Mouse (Mus musculus) heart, postnatal 0 days (tissue): ENCODE results near the gene 9230102O04Rik. TPM values are rescaled to one million over a fixed set of nuclear protein-coding genes. Genes with fewer than 3 reads are reported as not detected.

Experiments used
- ATAC-seq: fragments of 200-750 bp; cut with Nextera tagmentation; 2 replicates; pipeline ENCODE4 v1.8.0; 2017; ENCODE audit warnings: low read depth, moderate number of reproducible peaks, moderate library complexity; ENCODE audit not compliant: insufficient read depth
- DNase-seq: peaks from one replicate; pipeline ENCODE4 v3.0.0-alpha.2; 2016; ENCODE audit warnings: low spot score
- H3K27ac ChIP-seq: fragments of 300-500 bp; sonication (generic); 2 replicates; pipeline ENCODE4 v1.5.1; 2014; ENCODE audit warnings: low read depth, mild to moderate bottlenecking
- H3K27me3 ChIP-seq: fragments of 300-500 bp; sonication (generic); 2 replicates; pipeline ENCODE4 v1.6.1; 2014; ENCODE audit warnings: low read length, mixed read lengths; ENCODE audit not compliant: control insufficient read depth, insufficient read depth
- H3K36me3 ChIP-seq: fragments of 300-500 bp; sonication (generic); replicated peaks from 2 replicates; pipeline ENCODE4 v1.6.1; 2014; ENCODE audit warnings: low read length, mixed read lengths; ENCODE audit not compliant: control insufficient read depth, insufficient read depth
- H3K4me1 ChIP-seq: fragments of 300-500 bp; sonication (generic); 2 replicates; pipeline ENCODE4 v1.6.1; 2014; ENCODE audit warnings: antibody characterized with exemption; ENCODE audit not compliant: control insufficient read depth, insufficient read depth
- H3K4me2 ChIP-seq: fragments of 300-500 bp; sonication (generic); 2 replicates; pipeline ENCODE4 v1.6.1; 2014; ENCODE audit warnings: low read depth, mild to moderate bottlenecking, low read length, moderate library complexity
- H3K4me3 ChIP-seq: fragments of 300-500 bp; sonication (generic); 2 replicates; pipeline ENCODE4 v1.5.1; 2014; ENCODE audit warnings: low read depth, low read length
- H3K9ac ChIP-seq: fragments of 300-500 bp; sonication (generic); replicated peaks from 2 replicates; pipeline ENCODE4 v1.6.1; 2014; ENCODE audit warnings: low read depth, low read length, mixed read lengths
- H3K9me3 ChIP-seq: fragments of 300-500 bp; sonication (generic); replicated peaks from 2 replicates; pipeline ENCODE4 v1.6.1; 2016; ENCODE audit warnings: low read length; ENCODE audit not compliant: control insufficient read depth
- CTCF ChIP-seq: IDR thresholded peaks from 2 replicates; pipeline ENCODE4 v1.5.1; 2016; ENCODE audit warnings: antibody characterized with exemption, control low read depth, low read depth
- EP300 ChIP-seq: IDR thresholded peaks from 2 replicates; pipeline ENCODE4 v1.6.1; 2016; ENCODE audit warnings: antibody characterized with exemption, low read depth
- WGBS: fragments of 180-500 bp; shearing (Covaris S2); extraction: QIAGEN DNeasy Blood & Tissue Kit; methylation state at CpG from one replicate; pipeline ENCODE4 v1.1.7; 2014; 5-methylcytosine and 5-hydroxymethylcytosine counted together
- polyA plus RNA-seq: library from polyadenylated mRNA; unstranded; fragments of >200 nt; fragmentation: Nextera tagmentation; extraction: Ambion mirVana; gene quantifications from 2 replicates; pipeline ENCODE4 v1.2.1, GENCODE M21; 2015
- total RNA-seq: library from RNA; depleted of rRNA; stranded (reverse); fragments of >200 nt; gene quantifications from 2 replicates; pipeline ENCODE4 v1.2.3, GENCODE M21; 2014; ENCODE audit warnings: low replicate concordance; rRNA removed

Gene 9230102O04Rik
- not detected in 2 replicates for total RNA-seq
- not detected in 2 replicates for polyA plus RNA-seq

DNA sequence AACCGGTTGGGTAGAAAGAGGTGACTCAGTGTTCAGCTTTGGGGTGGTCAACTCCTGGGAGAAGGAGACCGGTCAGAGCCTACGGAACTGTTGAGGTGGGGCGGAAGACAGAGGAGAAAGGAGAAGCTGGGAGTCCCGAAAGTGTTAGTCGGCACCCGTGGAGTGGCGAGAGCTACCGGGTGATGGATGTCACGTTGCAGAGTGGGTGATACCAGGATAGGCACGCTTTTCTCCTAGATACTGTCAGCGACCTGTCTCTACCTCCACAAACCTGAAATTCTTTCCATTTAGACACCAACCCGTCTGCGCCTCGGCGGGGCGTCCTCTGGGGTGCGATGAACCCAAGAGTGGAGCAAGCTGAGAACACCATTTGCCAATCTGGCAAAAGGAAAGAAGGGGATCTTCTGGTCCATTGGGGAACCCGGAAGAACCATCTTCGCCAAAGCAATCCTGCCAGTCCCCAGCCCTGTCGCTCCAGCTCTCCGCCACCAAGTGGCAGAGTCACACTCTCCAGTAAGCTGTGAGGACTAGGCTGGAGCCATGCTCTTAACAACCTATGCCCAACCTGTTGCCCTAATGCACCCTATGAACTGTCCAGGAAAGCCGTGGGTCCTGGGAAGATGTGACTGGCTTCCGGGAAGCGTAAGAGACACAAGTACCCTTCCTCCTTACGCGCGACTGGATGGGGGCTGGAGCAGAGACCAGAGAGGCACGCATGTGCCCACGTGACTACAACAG is at the start of gene 9230102O04Rik:
Gene 9230102O04Rik (minus strand): TSS at position 628 of the 738 bp plus-strand sequence.
- H3K4me1 ChIP-seq: 0 out of 2 replicates have a peak, but pooled peaks cover 12% of the 10 kb centered on the region
- no peak for TF ChIP-seq EP300
- peak; percentile 71 for TF ChIP-seq CTCF
- peak within 1 kb of the TSS; percentile 53 for H3K4me2 ChIP-seq
- peaks cover 96% of the 10 kb centered on the region for H3K27me3 ChIP-seq
- no peaks in the 10 kb centered on the region for H3K36me3 ChIP-seq
- no peaks in the 10 kb centered on the region for H3K9me3 ChIP-seq
- H3K27ac ChIP-seq: no peak within 1 kb of the TSS
- no peak within 1 kb of the TSS for H3K9ac ChIP-seq
- peak within 1 kb of the TSS; percentile 32 for H3K4me3 ChIP-seq
- DNase-seq (peak; percentile 63), ATAC-seq (peak; percentile 88)
- under 1% methylated on average over 30 of the region's 30 CpGs for WGBS

DNA sequence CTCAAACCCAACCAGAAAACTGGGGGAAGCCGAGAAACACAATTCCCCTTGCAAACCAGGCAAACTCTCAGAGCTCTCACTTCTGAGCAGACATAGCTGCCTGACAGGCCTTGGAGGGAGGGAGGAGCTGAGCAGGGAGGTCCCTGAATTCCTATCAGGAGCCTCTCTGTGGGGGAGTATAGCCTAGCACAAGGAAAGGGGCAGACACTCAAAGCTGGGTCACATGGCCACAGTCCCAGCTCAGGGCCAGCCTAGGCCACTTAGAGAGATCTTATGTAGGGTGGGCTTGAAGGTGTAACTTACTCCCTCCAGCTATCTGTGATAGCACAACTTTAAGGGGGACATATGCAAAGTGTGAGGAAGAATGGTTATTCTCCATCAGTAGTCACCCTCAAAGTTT is 46.6 kb upstream of the 9230102O04Rik start:
- 0 out of 2 replicates have a peak, but pooled peaks cover 9% of the 10 kb centered on the region for H3K36me3 ChIP-seq
- ATAC-seq: no peak
- DNase-seq: no peak
- no peak overlapping the region for H3K27ac ChIP-seq
- TF ChIP-seq EP300 (no peak), CTCF (no peak)
- no peak overlapping the region for H3K4me3 ChIP-seq
- WGBS: 17% methylated on average over 1 of the region's 1 CpGs
- H3K4me1 ChIP-seq: no peaks in the 10 kb centered on the region
- no peaks in the 10 kb centered on the region for H3K27me3 ChIP-seq
- H3K9ac ChIP-seq: no peak overlapping the region
- no peak overlapping the region for H3K4me2 ChIP-seq
- no peaks in the 10 kb centered on the region for H3K9me3 ChIP-seq

DNA sequence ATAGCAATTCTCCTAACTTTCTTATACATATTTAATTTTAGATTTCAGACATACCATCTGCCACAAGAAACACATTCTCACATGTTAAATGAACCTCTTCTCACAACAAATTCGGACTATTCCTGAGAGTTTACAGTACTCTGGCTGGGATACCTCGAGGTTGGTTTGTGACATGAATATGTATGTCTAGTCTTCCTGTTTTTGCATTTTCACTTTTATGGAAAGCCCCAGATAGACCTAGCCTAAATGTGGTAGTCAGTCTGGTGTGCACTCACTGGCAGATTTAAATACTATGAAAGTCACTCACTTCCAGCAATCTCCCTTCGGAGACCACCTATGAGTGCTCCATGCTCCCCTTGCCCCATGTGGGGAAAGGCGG is 37.6 kb upstream of the 9230102O04Rik start:
- Histone ChIP-seq H3K27ac (no peak overlapping the region), H3K9me3 (no peaks in the 10 kb centered on the region)
- WGBS: 84% methylated on average over 4 of the region's 4 CpGs

DNA sequence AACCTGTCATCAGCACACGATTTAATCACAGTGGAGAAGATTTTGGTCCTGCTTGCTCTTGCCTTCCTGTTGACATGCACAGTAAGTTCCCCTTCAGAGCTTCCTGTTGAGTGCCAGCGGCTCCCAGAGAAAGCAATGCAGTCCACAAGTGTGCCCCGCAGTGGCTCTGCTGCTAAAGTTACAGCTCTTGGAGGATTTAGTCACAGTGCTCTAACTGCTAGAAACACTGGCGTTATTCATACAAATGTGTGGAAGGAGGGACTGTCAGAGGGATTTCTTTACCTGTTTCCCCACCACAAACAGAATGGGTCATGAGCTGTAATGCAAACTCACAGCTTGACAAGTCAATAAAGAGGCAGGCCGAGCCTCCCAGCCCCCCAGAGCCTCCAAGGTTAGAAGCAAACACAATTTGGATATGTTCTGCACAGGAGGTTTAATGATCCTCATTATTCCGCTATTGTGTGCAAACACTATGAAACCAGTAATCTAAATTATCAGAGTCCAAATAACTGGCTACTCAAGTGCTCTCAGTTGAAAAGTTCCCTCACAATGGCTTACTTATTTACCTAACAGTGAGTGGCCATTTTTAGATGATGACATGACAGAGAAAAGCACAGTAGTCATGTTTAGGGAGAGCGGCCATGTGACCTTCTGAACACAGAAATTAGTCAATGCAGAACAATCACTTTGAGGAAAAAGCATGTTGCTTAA is 37.0 kb upstream of the 9230102O04Rik start:
- Histone ChIP-seq H3K9me3 (no peaks in the 10 kb centered on the region), H3K27ac (no peak overlapping the region), H3K27me3 (no peaks in the 10 kb centered on the region), H3K4me1 (no peaks in the 10 kb centered on the region), H3K4me2 (no peak overlapping the region), H3K9ac (no peak overlapping the region), H3K36me3 (no peaks in the 10 kb centered on the region; the same call in 1 of the 2 replicates), H3K4me3 (no peak overlapping the region)
- DNase-seq (no peak), ATAC-seq (no peak)
- WGBS: 47% methylated on average over 7 of the region's 7 CpGs
- no peak for TF ChIP-seq EP300
- no peak for TF ChIP-seq CTCF

More for the DNA sequence above, 37.6 kb upstream of the 9230102O04Rik start:
- H3K4me2 ChIP-seq: no peak overlapping the region
- no peaks in the 10 kb centered on the region; the same call in 1 of the 2 replicates for H3K36me3 ChIP-seq
- H3K4me3 ChIP-seq: no peak overlapping the region
- no peak for TF ChIP-seq CTCF
- no peak for TF ChIP-seq EP300
- H3K9ac ChIP-seq: no peak overlapping the region
- no peaks in the 10 kb centered on the region for H3K27me3 ChIP-seq
- H3K4me1 ChIP-seq: no peaks in the 10 kb centered on the region
- ATAC-seq: no peak
- DNase-seq: no peak

DNA sequence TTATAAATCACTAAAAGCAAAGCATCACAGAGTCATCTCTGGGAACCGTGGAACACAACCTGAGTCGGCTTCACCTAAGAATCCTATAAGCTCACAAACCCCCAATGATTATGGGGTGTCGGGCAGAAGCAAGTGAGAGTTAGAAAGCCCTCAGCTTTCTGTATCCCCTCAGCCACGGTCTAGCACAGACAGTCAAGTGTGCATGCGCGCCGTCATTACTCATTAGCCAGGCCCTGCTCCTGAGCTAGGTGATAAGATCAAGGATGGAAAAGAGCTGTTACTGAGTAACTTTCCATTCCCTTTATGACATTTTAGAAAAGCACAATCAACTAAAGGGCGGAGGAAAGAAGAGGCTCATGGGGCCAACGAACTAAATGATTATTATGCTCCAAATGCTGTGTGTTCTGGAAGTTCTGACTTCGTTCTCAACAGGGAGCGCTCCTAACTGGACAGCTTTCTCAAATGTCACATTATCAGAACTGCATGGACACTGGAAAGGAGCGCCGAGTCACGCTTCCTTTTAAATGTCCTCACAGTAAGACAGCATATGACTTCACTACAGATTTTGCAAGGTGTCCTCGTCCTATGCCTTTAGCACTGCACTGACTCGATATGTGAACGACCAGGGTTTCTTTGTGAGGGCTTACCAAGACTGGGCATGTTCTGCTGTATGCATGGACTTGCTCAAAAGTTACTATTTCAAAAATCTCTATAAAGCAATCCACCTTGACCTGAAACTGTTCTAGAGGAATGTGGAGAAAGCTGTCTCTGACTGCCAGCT is 29.5 kb upstream of the 9230102O04Rik start:
- DNase-seq: no peak
- Histone ChIP-seq H3K4me2 (no peak overlapping the region), H3K27me3 (no peaks in the 10 kb centered on the region), H3K4me1 (no peaks in the 10 kb centered on the region), H3K9ac (no peak overlapping the region), H3K27ac (no peak overlapping the region), H3K9me3 (no peaks in the 10 kb centered on the region), H3K36me3 (peaks cover 8% of the 10 kb centered on the region), H3K4me3 (no peak overlapping the region)
- no peak for TF ChIP-seq CTCF
- TF ChIP-seq EP300: no peak
- 75% methylated on average over 17 of the region's 17 CpGs for WGBS
- ATAC-seq: no peak
